Mouse (Mus musculus) adrenal gland, adult (tissue): ENCODE data around the gene Actrt3.
A peak's percentile ranks its signal among the peaks of the same experiment; 100 is the strongest.

Experiments
- DNase-seq, 2 experiments: peaks; one replicate each; pipeline ENCODE4 v3.0.0; 2022 to 2023; ENCODE audit warnings: low spot score in 1 of 2; ENCODE audit not compliant: inconsistent age in 2 of 2

The Actrt3 gene

GRCm38 (mm10) chr3:30599711-30600545, at the start of gene Actrt3:
TSS of gene Actrt3 (minus strand) at chr3:30599939.
- DNase-seq: peak; percentile 46 to 70

GRCm38 (mm10) chr3:30648466-30648865, 48.7 kb upstream of the Actrt3 start:
- DNase-seq: no peak

DNA sequence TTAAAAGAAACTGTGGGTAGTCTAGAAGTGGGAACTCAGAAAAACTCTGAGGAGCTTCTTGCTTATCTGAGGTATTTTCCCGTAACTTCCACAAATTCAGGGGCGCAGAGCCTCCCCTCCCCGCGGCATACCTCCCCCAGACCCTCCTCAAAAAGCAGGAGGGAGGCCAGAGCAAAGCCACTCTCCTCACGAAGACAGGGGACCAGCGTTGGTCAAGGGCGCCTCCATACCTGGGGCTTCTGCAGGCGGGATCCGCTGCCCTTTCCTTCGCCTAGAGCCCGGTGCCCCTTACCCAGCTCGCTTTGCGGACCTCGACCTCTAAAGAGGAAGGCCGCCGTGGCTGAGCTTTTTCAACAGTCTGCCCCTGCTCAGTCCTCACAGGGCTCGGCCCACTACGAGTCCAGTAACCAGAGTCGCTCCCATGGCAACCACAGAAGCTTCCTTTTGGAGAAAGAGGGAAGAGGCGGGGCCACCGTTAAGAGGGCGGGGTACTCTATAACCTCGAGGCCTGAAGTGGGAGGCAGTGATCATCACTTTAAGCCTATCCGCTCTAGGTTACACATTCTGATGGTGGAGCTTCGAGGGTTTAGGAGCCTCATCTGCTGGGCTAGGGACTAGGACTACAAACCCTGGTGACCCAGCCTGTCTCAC, 47.8 kb upstream of the Actrt3 start, which contains the start of gene Lrrc34:
TSS of gene Lrrc34 (minus strand) at position 430 of the 651 bp plus-strand sequence.
- peak; percentile 9 to 46 for DNase-seq

DNA sequence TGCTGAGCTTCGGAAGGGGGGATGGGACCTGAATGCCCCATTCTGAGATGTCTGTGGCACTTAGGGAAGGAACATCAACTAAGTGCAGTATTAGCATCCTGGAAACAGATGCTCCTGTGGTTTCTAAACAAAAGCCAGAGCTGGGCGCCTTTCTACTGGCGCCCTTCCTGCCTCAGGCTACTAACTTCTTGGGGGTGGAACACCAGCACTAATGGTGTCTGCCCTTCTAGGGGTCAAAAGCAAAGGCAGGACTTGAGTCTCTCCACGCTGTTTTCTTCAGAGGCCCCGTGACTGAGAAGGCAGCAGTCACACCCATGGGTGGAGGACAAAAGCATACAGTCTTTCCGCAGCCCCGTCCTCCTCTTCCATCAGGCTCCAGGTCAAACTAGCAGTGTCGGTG, 47.0 kb upstream of the Actrt3 start:
- no peak for DNase-seq

GRCm38 (mm10) chr3:30644207-30644606, 44.5 kb upstream of the Actrt3 start, which contains the start of gene Lrriq4:
TSS of gene Lrriq4 (plus strand) at chr3:30644507.
- DNase-seq: no peak

- DNase-seq: no peak
Measured at GRCm38 (mm10) chr3:30635629-30636028, 35.9 kb upstream of the Actrt3 start.

GRCm38 (mm10) chr3:30633681-30634080, 33.9 kb upstream of the Actrt3 start:
- no peak for DNase-seq

DNA sequence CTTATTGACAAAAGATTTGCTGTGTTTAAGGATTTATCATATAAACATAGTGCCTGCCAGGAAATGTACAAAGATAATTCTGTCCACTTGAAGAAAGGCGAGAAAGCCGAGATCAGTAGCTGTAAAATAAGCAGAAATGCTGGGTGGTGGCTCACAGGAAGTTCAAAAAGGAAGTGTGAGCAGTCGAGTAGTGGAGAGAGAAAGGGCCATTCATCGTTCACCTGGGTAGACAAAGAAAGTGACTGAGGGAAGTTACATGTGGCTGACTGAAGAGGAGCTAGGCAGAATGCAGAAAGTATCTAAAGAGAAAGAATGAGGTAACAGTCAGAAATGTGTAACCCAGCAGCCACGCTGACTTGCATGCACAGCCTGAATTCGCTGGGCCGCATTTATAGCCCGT, 20.4 kb upstream of the Actrt3 start:
- DNase-seq: no peak

- DNase-seq: no peak
Measured at GRCm38 (mm10) chr3:30610930-30611329, 11.2 kb upstream of the Actrt3 start.

DNA sequence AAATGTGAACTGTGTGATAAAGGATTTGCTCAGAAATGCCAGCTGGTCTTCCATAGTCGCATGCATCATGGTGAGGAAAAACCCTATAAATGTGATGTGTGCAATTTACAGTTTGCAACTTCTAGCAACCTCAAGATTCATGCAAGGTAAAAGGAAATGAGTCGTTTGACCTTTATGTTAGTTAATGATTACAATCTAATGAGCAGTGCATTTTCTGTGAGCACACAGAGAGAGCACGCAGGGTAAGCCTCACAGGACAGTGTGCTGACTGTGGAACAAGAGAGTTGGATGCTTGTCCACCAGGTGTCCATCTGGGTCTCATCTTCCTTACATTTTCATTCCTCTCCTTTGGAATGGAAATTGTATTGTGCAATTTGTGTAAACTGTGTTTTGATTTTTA, 9.3 kb upstream of the Actrt3 start:
- no peak for DNase-seq

DNA sequence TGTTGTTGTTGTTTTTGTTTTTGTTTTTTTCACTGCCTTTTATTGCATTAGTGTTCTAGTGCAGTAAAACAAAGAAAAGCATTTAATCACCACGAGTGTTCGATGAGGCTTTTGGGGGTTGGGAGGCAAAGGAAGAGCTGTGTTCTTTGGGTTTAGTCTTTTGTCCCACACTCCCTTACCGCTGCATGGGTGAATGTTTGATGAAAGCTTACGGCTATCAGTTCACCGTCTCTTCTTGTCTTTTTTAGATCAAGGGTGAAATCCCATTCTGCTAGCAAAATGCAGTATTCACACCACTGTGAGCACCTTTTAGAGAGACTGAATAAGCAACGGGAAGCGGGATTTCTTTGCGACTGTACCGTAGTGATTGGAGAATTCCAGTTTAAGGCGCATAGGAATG, 3.5 kb upstream of the Actrt3 start:
- no peak for DNase-seq

DNA sequence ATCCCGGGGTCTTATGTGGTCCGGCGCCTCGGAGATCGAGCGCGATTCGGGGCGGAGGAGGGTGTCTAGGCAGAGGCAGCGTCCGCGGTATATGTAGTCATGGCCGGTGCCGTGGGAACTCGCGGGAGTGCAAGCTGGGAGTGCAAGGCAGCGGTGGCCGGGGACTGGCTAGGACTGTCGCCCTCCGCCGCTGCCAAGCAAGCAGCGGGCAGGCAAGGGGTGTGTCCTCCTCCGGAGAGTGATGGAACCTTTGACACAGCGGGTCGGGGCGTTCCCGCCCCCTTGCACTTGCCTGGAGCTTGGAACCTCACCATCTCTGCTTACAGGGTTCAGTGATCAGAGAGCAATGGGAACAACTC, 3.0 kb upstream of the Actrt3 start:
- no peak for DNase-seq

DNA sequence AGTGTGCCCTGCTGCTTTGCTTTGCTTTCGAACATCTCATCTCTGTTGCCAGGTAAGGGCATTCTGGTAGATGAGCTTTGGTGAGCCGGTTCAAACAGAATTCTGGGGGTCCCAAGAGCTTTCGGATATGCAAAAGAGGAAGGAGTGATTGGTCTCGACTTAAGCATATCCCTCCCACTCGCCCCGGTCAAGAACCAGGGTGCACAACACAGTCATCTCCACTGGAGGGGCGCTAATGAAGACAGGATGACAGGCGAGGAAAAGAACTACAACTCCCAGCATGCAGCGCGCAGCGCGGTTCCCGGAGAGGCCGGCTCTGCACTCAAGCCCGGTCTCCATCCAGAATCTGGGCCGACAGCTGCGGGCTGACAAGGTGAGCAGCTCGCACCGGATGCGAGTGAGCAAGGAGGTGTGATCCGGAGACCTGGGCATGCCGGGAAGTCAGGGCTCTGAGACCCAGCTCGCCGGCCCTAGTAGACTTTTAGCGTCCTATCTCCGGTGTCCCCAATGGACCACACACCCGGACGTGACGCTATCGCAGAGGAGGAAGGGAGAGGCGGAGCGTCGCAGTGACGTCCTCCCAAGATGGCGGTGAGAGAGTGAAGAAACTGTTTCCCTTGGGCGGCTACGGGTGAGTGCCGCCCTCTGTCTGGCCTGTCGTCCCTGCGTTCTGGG, 2.5 kb upstream of the Actrt3 start, which contains the start of gene Mynn:
TSS of gene Mynn (plus strand) at position 1 of the 675 bp plus-strand sequence.
- DNase-seq: peak; percentile 97 to 100

DNA sequence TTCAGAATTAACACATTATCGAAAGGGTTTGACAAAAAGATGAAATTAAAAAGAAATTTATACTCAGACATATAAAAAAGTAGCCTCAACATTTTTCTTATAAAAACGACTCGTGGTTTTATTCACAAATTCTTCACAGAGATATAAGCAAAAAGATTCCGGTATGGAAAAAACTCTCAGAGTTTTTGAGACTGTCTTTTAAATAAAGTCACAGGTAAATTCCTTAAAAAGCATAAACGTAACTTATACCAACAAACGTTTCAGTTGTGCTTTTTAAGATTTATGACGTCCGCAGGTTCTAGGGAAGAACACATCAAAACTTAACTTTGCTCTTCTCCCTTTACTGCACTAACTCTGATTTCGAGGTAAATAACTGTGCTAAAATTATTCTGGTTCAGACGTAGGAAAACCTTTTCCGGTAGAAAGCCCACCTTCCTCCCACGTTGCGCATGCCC, 1.9 kb upstream of the Actrt3 start:
- DNase-seq: no peak

GRCm38 (mm10) chr3:30601175-30601574, 1.4 kb upstream of the Actrt3 start:
- DNase-seq: peak; percentile 88 to 98

- peak; percentile 57 to 87 for DNase-seq
Measured at GRCm38 (mm10) chr3:30600717-30601116, 978 bp upstream of the Actrt3 start.

GRCm38 (mm10) chr3:30597271-30597670, 2.5 kb downstream of the Actrt3 start:
- no peak for DNase-seq

- peak; percentile 49 to 76 for DNase-seq
Measured at GRCm38 (mm10) chr3:30595111-30595832, 4.5 kb downstream of the Actrt3 start.

- DNase-seq: no peak
Measured at GRCm38 (mm10) chr3:30593719-30594485, 5.8 kb downstream of the Actrt3 start.

DNA sequence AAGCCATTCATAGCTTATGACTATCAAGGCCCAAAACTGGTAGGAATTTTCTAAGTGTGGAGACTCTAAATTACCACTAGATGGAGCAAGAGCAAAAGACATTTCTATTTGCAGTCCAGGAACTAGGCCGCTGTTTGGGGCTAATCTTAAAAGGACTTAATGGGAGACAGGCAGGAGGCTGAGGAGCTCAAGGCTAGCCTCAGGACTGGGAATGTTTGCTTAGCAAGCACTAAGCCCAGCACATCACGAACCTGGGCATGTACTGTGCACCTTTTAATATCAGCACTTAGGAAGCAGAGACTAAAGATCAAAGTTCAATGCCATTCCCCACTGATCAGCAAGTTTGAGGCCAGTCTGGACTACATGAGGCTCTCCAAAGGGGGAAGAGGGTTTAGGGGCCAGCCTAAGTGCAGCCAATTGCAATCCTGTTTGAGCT, 7.3 kb downstream of the Actrt3 start:
- peak in 1 of 2 experiments; percentile 80 for DNase-seq
